Mouse (Mus musculus): ENCODE results near the gene Plaur.

DNA sequence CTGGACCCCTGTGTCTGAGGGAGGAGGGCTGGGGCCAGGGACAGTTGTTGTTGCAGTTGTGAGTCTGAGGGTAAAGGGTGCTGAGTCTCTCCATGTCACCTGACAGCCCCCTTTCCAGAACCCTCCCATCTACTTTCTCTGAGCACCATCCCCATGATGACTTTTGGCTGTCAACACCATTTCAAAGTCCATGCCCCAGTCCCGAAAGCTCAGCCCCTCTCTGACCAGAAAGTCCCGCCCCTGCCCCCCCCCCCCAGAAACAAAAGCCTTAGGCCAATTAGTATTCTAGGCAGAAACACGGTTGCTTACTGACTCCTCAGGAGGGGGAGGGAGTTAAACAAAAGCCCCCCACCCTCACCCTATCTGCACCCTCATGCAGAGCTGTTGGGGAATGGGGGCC is 25.1 kb downstream of the Plaur start:
- TF ChIP-seq CTCF (IDR thresholded peaks at IDR 0.05; ENCODE audit: borderline replicate concordance, insufficient read depth, low read depth, low read length) (no peak), POLR2A (IDR thresholded peaks at IDR 0.05; ENCODE audit: borderline replicate concordance, insufficient read depth, low read length) (no peak)
